Mouse (Mus musculus) lung, postnatal 0 days (tissue): ENCODE results near the gene Fam25c.

ENCODE experiments used
- CTCF ChIP-seq: IDR thresholded peaks from 2 replicates; pipeline ENCODE4 v1.5.1; 2016; ENCODE audit warnings: antibody characterized with exemption, mild to moderate bottlenecking
- EP300 ChIP-seq: IDR thresholded peaks from 2 replicates; pipeline ENCODE4 v1.6.1; 2016; ENCODE audit warnings: antibody characterized with exemption, mild to moderate bottlenecking, control low read depth

DNA sequence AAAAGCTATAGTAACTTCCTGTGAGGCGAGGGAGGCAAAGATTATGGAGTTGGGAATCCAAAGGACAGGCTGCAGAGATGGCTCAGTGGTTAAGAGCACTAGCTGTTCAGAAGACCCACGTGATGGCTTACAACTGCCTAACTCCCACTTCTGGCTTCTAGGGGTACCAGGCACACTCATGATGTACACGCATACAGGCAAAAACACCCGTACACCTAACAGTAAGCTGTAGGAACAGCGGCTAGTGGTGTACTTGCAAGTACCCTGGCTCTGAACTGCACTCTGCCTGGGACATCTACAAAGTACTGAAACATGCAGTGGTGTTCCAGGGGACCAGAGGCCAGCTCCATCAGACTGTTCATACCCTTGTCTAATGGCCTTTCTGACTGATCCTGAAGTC, 8.1 kb downstream of the Fam25c start:
- no peak for TF ChIP-seq CTCF
- TF ChIP-seq EP300: no peak
